Mouse (Mus musculus): ENCODE results near the gene Rnf181.

DNA sequence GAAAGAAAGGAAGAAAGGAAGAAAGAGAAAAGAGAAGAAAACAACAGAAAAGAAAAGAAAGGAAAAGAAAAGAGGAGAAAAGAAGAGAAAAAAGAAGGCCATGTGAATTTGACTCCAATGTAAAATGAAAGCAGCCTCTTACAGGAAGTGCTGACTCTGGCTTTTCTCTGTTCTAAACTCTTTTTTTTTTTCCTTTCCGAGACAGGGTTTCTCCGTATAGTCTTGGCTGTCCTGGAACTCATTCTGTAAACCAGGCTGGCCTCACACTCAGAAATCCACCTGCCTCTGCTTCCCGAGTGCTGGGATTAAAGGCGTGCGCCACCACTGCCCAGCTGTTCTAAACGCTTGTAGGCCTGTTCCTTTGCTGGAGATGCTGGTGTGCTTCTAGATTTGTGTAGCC, 15.7 kb upstream of the Rnf181 start:
- TF ChIP-seq CTCF (conservative IDR thresholded peaks at IDR 0.05; ENCODE audit: low read length) (no peak), NANOG (IDR thresholded peaks at IDR 0.05; ENCODE audit: borderline replicate concordance, low read length) (no peak), POU5F1 (IDR thresholded peaks at IDR 0.05; ENCODE audit: borderline replicate concordance, low read length) (no peak)
